Mouse (Mus musculus) brain, embryonic 14.5 days (tissue): Measurements from ENCODE around the gene Rest.

Experiments used
- CTCF ChIP-seq: fragments of 200-500 bp; IDR thresholded peaks from 2 replicates; pipeline ENCODE4 v1.5.1; 2012; ENCODE audit warnings: inconsistent platforms, mild to moderate bottlenecking, moderate library complexity, borderline replicate concordance; ENCODE audit not compliant: insufficient read depth, insufficient read length; ENCODE audit errors: extremely low read depth
- POLR2A ChIP-seq: fragments of 200-500 bp; IDR thresholded peaks from 2 replicates; pipeline ENCODE4 v1.6.1; 2012; ENCODE audit warnings: mild to moderate bottlenecking, inconsistent platforms, borderline replicate concordance; ENCODE audit not compliant: poor library complexity, insufficient read depth, insufficient read length, severe bottlenecking; ENCODE audit errors: extremely low read depth

- TF ChIP-seq CTCF (no peak), POLR2A (no peak)
Observed at GRCm38 (mm10) chr5:77267957-77268624, 2.8 kb downstream of the Rest start.
